ENCODE assay signal across 37 mouse cellular contexts in the genomic region with DNA sequence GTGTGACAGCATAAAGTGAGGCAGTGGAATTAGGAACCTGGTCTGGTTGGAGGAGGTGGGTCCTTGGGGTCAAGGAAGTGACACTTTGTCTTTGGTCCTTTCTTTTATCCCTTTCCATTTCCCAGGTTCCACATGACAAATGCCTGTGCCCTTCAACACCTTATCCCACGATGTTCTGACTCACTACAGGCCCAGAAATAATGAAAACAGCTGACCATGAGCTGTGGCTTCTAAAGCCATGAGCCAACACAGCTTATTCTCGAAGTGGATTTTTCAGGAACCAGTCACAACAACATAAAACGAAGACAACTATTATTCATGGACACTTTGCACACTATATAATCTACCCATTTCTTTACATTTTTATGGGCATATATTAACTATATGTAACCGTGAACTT. TPM values are rescaled to one million over a fixed set of nuclear protein-coding genes. Genes with fewer than 3 reads are reported as not detected.
"Had no signal": no experiment of that assay in that cellular context is flagged by ENCODE, and none has a peak within 500 bp of the region (broad histone marks: within the 10 kb centered on the region; RNA-seq: fewer than 3 reads in every experiment).

No protein-coding gene starts in this region.

- H3K9me3 ChIP-seq: heart, embryonic 13.5 days; heart, embryonic 15.5 days; hindbrain, embryonic 10.5 days; hindbrain, embryonic 12.5 days; hindbrain, embryonic 13.5 days; hindbrain, embryonic 15.5 days; intestine, embryonic 15.5 days; kidney, embryonic 15.5 days had no signal

- H3K27me3 ChIP-seq: heart, embryonic 12.5 days; heart, embryonic 13.5 days; heart, embryonic 15.5 days; hindbrain, embryonic 12.5 days; hindbrain, embryonic 13.5 days; hindbrain, embryonic 15.5 days; intestine, embryonic 15.5 days; kidney, embryonic 15.5 days had no signal

- H3K4me3 ChIP-seq: heart, embryonic 12.5 days; heart, embryonic 13.5 days; heart, embryonic 15.5 days; hindbrain, embryonic 10.5 days; hindbrain, embryonic 12.5 days; hindbrain, embryonic 13.5 days; hindbrain, embryonic 15.5 days; intestine, embryonic 15.5 days; kidney, embryonic 15.5 days; layer of hippocampus, adult 2 months; left cerebral cortex, adult 2 months had no signal

- DNase-seq: heart, postnatal 10 days; heart, postnatal 14 days; heart, postnatal 36 days; heart, postnatal 4 days; kidney, adult 11 months; kidney, adult 18-20 months; kidney, adult 2 months; kidney, adult 8-10 months; kidney, adult 9 months; kidney, postnatal 10 days; kidney, postnatal 14 days; kidney, postnatal 25 days; kidney, postnatal 36 days; kidney, postnatal 4 days; layer of hippocampus, adult 9-11 months had no signal

- H3K36me3 ChIP-seq: heart, embryonic 12.5 days; heart, embryonic 13.5 days; heart, embryonic 15.5 days; hindbrain, embryonic 10.5 days; hindbrain, embryonic 12.5 days; hindbrain, embryonic 13.5 days; hindbrain, embryonic 15.5 days; intestine, embryonic 15.5 days; kidney, embryonic 15.5 days had no signal

- H3K4me1 ChIP-seq: heart, embryonic 15.5 days; hindbrain, embryonic 10.5 days; hindbrain, embryonic 12.5 days; hindbrain, embryonic 13.5 days; hindbrain, embryonic 15.5 days; intestine, embryonic 15.5 days; kidney, embryonic 15.5 days had no signal

- H3K27ac ChIP-seq: heart, embryonic 13.5 days; heart, embryonic 15.5 days; hindbrain, embryonic 10.5 days; hindbrain, embryonic 12.5 days; hindbrain, embryonic 13.5 days; hindbrain, embryonic 14.5 days; hindbrain, embryonic 15.5 days; hindbrain, postnatal 0 days; intestine, embryonic 15.5 days; kidney, embryonic 15.5 days; kidney, postnatal 0 days; layer of hippocampus, adult 2 months; left cerebral cortex, adult 2 months had no signal

RNA-seq across cellular contexts. Expression of a gene that starts 37.9 kb away (rescaled TPM):
- total RNA-seq: heart, postnatal 10 days; heart, postnatal 14 days; heart, postnatal 36 days; heart, postnatal 4 days; hematopoietic stem cell, adult 5-6 weeks; hindbrain, postnatal 0 days; layer of hippocampus, postnatal 14 days had no signal
- polyA plus RNA-seq: heart, embryonic 13.5 days; heart, embryonic 14.5 days; heart, embryonic 15.5 days; heart, postnatal 0 days; hindbrain, embryonic 13.5 days; hindbrain, embryonic 14.5 days; hindbrain, embryonic 15.5 days; hindbrain, postnatal 0 days; inflammation-experienced regulatory T-cells, adult 6 months; intestine, embryonic 14.5 days; intestine, postnatal 0 days; large intestine, adult 2 months had no signal
